Mouse (Mus musculus) bone marrow, adult 2 months (tissue): ENCODE measurements around the gene Lypd5. TPM values are rescaled to one million over a fixed set of nuclear protein-coding genes. Genes with fewer than 3 reads are reported as not detected.

Source experiments
- H3K27ac ChIP-seq: fragments of 200-500 bp; 2 replicates; pipeline ENCODE4 v1.5.1; 2012; ENCODE audit warnings: low read depth, mild to moderate bottlenecking, control low read depth, inconsistent platforms, low read length; ENCODE audit not compliant: control insufficient read depth, poor library complexity, insufficient read depth
- H3K4me1 ChIP-seq: fragments of 200-500 bp; 2 replicates; pipeline ENCODE4 v1.6.1; 2011; ENCODE audit warnings: low read length; ENCODE audit not compliant: control insufficient read depth, insufficient read depth
- H3K4me3 ChIP-seq: fragments of 200-500 bp; replicated peaks from 2 replicates; pipeline ENCODE3; 2011; ENCODE audit warnings: mild to moderate bottlenecking, low read depth, low read length, control low read depth; ENCODE audit not compliant: control insufficient read depth
- CTCF ChIP-seq: fragments of 200-500 bp; IDR thresholded peaks from 2 replicates; pipeline ENCODE4 v1.5.1; 2011; ENCODE audit warnings: low read length, control low read depth; ENCODE audit not compliant: control insufficient read depth, insufficient read depth
- POLR2A ChIP-seq: fragments of 200-500 bp; IDR thresholded peaks from 2 replicates; pipeline ENCODE4 v1.6.1; 2011; ENCODE audit warnings: low read depth, mild to moderate bottlenecking, control low read depth, low read length, borderline replicate concordance; ENCODE audit not compliant: control insufficient read depth
- WGBS: fragments of 180-500 bp; shearing (Covaris S2); methylation state at CpG from one replicate; pipeline ENCODE4 v1.1.7; 2018; 5-methylcytosine and 5-hydroxymethylcytosine counted together
- polyA plus RNA-seq: library from polyadenylated mRNA; stranded (reverse); fragments of >200 nt; gene quantifications from 2 replicates; pipeline ENCODE4 v1.2.4, GENCODE M21; 2011; ENCODE audit warnings: low replicate concordance; ENCODE audit not compliant: missing spikeins, insufficient read depth, insufficient read length

Lypd5 gene
- not detected in 2 replicates for polyA plus RNA-seq

GRCm38 (mm10) chr7:24348896-24349295 is at the start of gene Lypd5:
Gene Lypd5 (plus strand): TSS chr7:24349196.
- H3K27ac ChIP-seq: no peak within 1 kb of the TSS
- no peaks in the 10 kb centered on the region for H3K4me1 ChIP-seq
- TF ChIP-seq POLR2A (no peak), CTCF (no peak)
- 49% methylated on average over 6 of the region's 6 CpGs for WGBS
- H3K4me3 ChIP-seq: no peak within 1 kb of the TSS

- no peak for TF ChIP-seq CTCF
- TF ChIP-seq POLR2A: no peak
- Histone ChIP-seq H3K4me1 (no peaks in the 10 kb centered on the region), H3K27ac (no peak overlapping the region), H3K4me3 (peak overlapping the region; percentile 16)
- WGBS: 2% methylated on average over 18 of the region's 18 CpGs
Observed at GRCm38 (mm10) chr7:24299823-24300481, 49.0 kb upstream of the Lypd5 start.

- TF ChIP-seq CTCF (no peak), POLR2A (no peak)
- 5% methylated on average over 13 of the region's 13 CpGs for WGBS
- Histone ChIP-seq H3K4me3 (no peak within 1 kb of the TSS), H3K4me1 (no peaks in the 10 kb centered on the region), H3K27ac (no peak within 1 kb of the TSS)
Observed at GRCm38 (mm10) chr7:24300771-24301282, 48.2 kb upstream of the Lypd5 start, which contains the start of gene Zfp61. Gene Zfp61 (minus strand): TSS chr7:24301232.

- Histone ChIP-seq H3K4me1 (peaks cover 6% of the 10 kb centered on the region), H3K4me3 (peak overlapping the region; percentile 89), H3K27ac (peak overlapping the region; percentile 44; the same call in 1 of the 2 replicates)
- TF ChIP-seq POLR2A: no peak
- WGBS: 28% methylated on average over 29 of the region's 29 CpGs
Observed at GRCm38 (mm10) chr7:24315726-24316566, 33.0 kb upstream of the Lypd5 start.

GRCm38 (mm10) chr7:24316567-24317092 is 32.4 kb upstream of the Lypd5 start, which contains the start of gene Zfp94:
Gene Zfp94 (minus strand): TSS chr7:24316666.
- Histone ChIP-seq H3K4me1 (peaks cover 6% of the 10 kb centered on the region), H3K27ac (peak within 1 kb of the TSS; percentile 69), H3K4me3 (peak within 1 kb of the TSS; percentile 89)
- TF ChIP-seq POLR2A: no peak
- no peak for TF ChIP-seq CTCF
- under 1% methylated on average over 33 of the region's 33 CpGs for WGBS

- TF ChIP-seq POLR2A (no peak), CTCF (no peak)
- 13% methylated on average over 6 of the region's 6 CpGs for WGBS
- H3K4me1 ChIP-seq: peaks cover 8% of the 10 kb centered on the region
- no peak overlapping the region for H3K4me3 ChIP-seq
- H3K27ac ChIP-seq: no peak overlapping the region
Observed at GRCm38 (mm10) chr7:24318942-24319341, 30.1 kb upstream of the Lypd5 start.

- no peak for TF ChIP-seq POLR2A
- no peak for TF ChIP-seq CTCF
- peaks cover 5% of the 10 kb centered on the region for H3K4me1 ChIP-seq
- WGBS: 39% methylated on average over 4 of the region's 4 CpGs
- H3K4me3 ChIP-seq: no peak overlapping the region
- H3K27ac ChIP-seq: no peak overlapping the region
Observed at GRCm38 (mm10) chr7:24322593-24322992, 26.4 kb upstream of the Lypd5 start.

GRCm38 (mm10) chr7:24325197-24325596 is 23.8 kb upstream of the Lypd5 start:
- H3K4me1 ChIP-seq: peaks cover 5% of the 10 kb centered on the region
- WGBS: 72% methylated on average over 6 of the region's 6 CpGs
- TF ChIP-seq POLR2A (no peak), CTCF (no peak)
- no peak overlapping the region for H3K27ac ChIP-seq
- H3K4me3 ChIP-seq: no peak overlapping the region
